Mouse (Mus musculus): ENCODE measurements around the gene Alk.

The Alk gene

GRCm38 (mm10) chr17:72250482-72251405 is 353.7 kb downstream of the Alk start:
- no peak for DNase-seq

GRCm38 (mm10) chr17:72242036-72242435 is 362.4 kb downstream of the Alk start:
- DNase-seq, result peak; percentile 66

- DNase-seq, result peak; percentile 19
These were observed 367.1 kb downstream of the Alk start for GRCm38 (mm10) chr17:72237315-72237714.

GRCm38 (mm10) chr17:72230891-72231290 is 373.5 kb downstream of the Alk start:
- no peak for DNase-seq

GRCm38 (mm10) chr17:72218816-72219215 is 385.6 kb downstream of the Alk start:
- no peak for DNase-seq

GRCm38 (mm10) chr17:72197576-72197975 is 406.9 kb downstream of the Alk start:
- DNase-seq, result no peak

- no peak for DNase-seq
These were observed 409.3 kb downstream of the Alk start for GRCm38 (mm10) chr17:72194976-72195650.

- no peak for DNase-seq
These were observed 413.9 kb downstream of the Alk start for GRCm38 (mm10) chr17:72190536-72190935.

GRCm38 (mm10) chr17:72187026-72187425 is 417.4 kb downstream of the Alk start:
- no peak for DNase-seq

GRCm38 (mm10) chr17:72182414-72182813 is 422.0 kb downstream of the Alk start:
- DNase-seq, result no peak

- no peak for DNase-seq
These were observed 424.2 kb downstream of the Alk start for GRCm38 (mm10) chr17:72180200-72180599.

GRCm38 (mm10) chr17:72179722-72180140 is 424.7 kb downstream of the Alk start:
- no peak for DNase-seq

GRCm38 (mm10) chr17:72173778-72174177 is 430.6 kb downstream of the Alk start:
- DNase-seq, result no peak

GRCm38 (mm10) chr17:72168152-72168551 is 436.3 kb downstream of the Alk start:
- DNase-seq, result no peak

- no peak for DNase-seq
These were observed 445.5 kb downstream of the Alk start for GRCm38 (mm10) chr17:72158857-72159385.

GRCm38 (mm10) chr17:72157830-72158629 is 446.4 kb downstream of the Alk start:
- DNase-seq, result no peak

- no peak for DNase-seq
These were observed 451.4 kb downstream of the Alk start for GRCm38 (mm10) chr17:72153038-72153437.

GRCm38 (mm10) chr17:72144946-72145598 is 459.4 kb downstream of the Alk start:
- peak; percentile 23 for DNase-seq

- DNase-seq, result no peak
These were observed 460.0 kb downstream of the Alk start for GRCm38 (mm10) chr17:72144461-72144860.

- peak; percentile 27 for DNase-seq
These were observed 472.1 kb downstream of the Alk start for GRCm38 (mm10) chr17:72132140-72132911.

- no peak for DNase-seq
These were observed 482.8 kb downstream of the Alk start for GRCm38 (mm10) chr17:72121660-72122059.
